Mouse (Mus musculus) forebrain, embryonic 11.5 days (tissue): ENCODE results near the gene Dlgap1. TPM values are rescaled to one million over a fixed set of nuclear protein-coding genes. Genes with fewer than 3 reads are reported as not detected.

Experiments
- ATAC-seq: fragments of 200-750 bp; cut with Nextera tagmentation; replicated peaks from 2 replicates; pipeline ENCODE4 v1.8.0; 2017; ENCODE audit warnings: moderate TSS enrichment; ENCODE audit not compliant: low FRiP score
- DNase-seq: peaks from one replicate; pipeline ENCODE4 v3.0.0-alpha.2; 2017; ENCODE audit warnings: low spot score
- H3K27ac ChIP-seq: fragments of 300-500 bp; sonication (generic); 2 replicates; pipeline ENCODE4 v1.5.1; 2014; ENCODE audit warnings: low read depth, low read length
- H3K27me3 ChIP-seq: fragments of 300-500 bp; sonication (generic); 2 replicates; pipeline ENCODE4 v1.6.1; 2014; ENCODE audit warnings: mild to moderate bottlenecking, low read length, mixed read lengths; ENCODE audit not compliant: control insufficient read depth, insufficient read depth
- H3K36me3 ChIP-seq: fragments of 300-500 bp; sonication (generic); 2 replicates; pipeline ENCODE4 v1.6.1; 2014; ENCODE audit warnings: mild to moderate bottlenecking, low read length, moderate library complexity, mixed read lengths; ENCODE audit not compliant: control insufficient read depth, insufficient read depth
- H3K4me1 ChIP-seq: fragments of 300-500 bp; sonication (generic); replicated peaks from 2 replicates; pipeline ENCODE4 v1.6.1; 2014; ENCODE audit warnings: low read length, mixed read lengths; ENCODE audit not compliant: control insufficient read depth, insufficient read depth
- H3K4me2 ChIP-seq: fragments of 300-500 bp; sonication (generic); 2 replicates; pipeline ENCODE4 v1.6.1; 2014; ENCODE audit warnings: low read depth, mild to moderate bottlenecking, low read length, moderate library complexity, mixed read lengths; ENCODE audit not compliant: severe bottlenecking
- H3K4me3 ChIP-seq: fragments of 300-500 bp; sonication (generic); 2 replicates; pipeline ENCODE4 v1.5.1; 2014; ENCODE audit warnings: low read depth, low read length
- H3K9ac ChIP-seq: fragments of 300-500 bp; sonication (generic); 2 replicates; pipeline ENCODE4 v1.6.1; 2014; ENCODE audit warnings: low read length
- H3K9me3 ChIP-seq: fragments of 300-500 bp; sonication (generic); 2 replicates; pipeline ENCODE4 v1.6.1; 2016; ENCODE audit warnings: low read length, mixed read lengths; ENCODE audit not compliant: control insufficient read depth
- WGBS: fragments of 180-500 bp; shearing (Covaris S2); extraction: QIAGEN DNeasy Blood & Tissue Kit; methylation state at CpG from one replicate; pipeline ENCODE4 v1.1.7; 2014; 5-methylcytosine and 5-hydroxymethylcytosine counted together
- polyA plus RNA-seq: library from polyadenylated mRNA; unstranded; fragments of >200 nt; fragmentation: Nextera tagmentation; extraction: Ambion mirVana; gene quantifications from 2 replicates; pipeline ENCODE4 v1.2.1, GENCODE M21; 2014

Dlgap1 gene
- polyA plus RNA-seq, 1 experiment from 2014 or later: 3.0 TPM

DNA sequence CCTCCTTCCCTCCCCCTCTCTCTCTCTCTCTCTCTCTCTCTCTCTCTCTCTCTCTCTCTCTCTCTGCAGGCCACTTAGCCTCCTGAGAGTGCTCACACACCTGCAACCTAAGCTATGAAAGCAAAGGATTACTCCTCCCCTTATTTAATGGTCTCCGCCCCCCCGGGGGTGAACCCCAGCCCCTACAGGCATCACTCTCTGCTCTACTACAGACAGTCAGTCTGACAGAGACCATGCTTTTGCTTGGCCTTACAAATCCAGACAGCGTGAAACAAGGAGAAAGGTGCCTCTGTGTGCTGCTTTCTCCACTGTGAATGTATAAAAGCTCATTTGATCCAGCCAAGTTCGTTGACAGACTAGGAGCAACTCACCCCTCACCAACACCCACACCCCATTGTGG lies 497.5 kb downstream of the Dlgap1 start:
- Histone ChIP-seq H3K4me2 (no peak overlapping the region), H3K9ac (no peak overlapping the region), H3K4me3 (no peak overlapping the region), H3K9me3 (no peaks in the 10 kb centered on the region), H3K27me3 (no peaks in the 10 kb centered on the region), H3K36me3 (no peaks in the 10 kb centered on the region), H3K27ac (no peak overlapping the region), H3K4me1 (no peaks in the 10 kb centered on the region)
- ATAC-seq: no peak
- 40% methylated on average over 4 of the region's 4 CpGs for WGBS
- DNase-seq: no peak

DNA sequence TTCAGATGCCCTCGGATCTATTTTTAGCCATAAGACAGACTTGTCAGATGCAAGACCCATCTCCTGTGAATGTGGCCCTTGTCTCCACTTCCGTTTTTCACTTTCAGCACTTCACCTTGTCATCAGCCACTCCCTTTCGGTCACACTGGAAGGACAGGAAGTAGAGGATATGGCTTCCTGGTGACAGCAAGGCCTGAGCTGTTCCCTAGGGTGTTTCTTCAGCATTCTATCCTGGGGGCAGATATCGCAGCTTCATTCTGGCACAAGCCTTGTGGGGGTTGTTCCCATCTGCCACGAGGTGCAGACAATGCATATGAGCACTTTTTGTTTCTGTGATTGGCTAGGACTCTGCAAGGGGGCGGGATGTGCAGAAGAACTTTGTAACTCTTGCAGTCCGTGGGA lies 502.1 kb downstream of the Dlgap1 start:
- no peak for DNase-seq
- Histone ChIP-seq H3K27ac (no peak overlapping the region), H3K9me3 (no peaks in the 10 kb centered on the region), H3K36me3 (no peaks in the 10 kb centered on the region), H3K4me3 (no peak overlapping the region), H3K4me2 (no peak overlapping the region), H3K27me3 (no peaks in the 10 kb centered on the region), H3K4me1 (no peaks in the 10 kb centered on the region), H3K9ac (no peak overlapping the region)
- no peak for ATAC-seq
- WGBS: 82% methylated on average over 7 of the region's 7 CpGs

DNA sequence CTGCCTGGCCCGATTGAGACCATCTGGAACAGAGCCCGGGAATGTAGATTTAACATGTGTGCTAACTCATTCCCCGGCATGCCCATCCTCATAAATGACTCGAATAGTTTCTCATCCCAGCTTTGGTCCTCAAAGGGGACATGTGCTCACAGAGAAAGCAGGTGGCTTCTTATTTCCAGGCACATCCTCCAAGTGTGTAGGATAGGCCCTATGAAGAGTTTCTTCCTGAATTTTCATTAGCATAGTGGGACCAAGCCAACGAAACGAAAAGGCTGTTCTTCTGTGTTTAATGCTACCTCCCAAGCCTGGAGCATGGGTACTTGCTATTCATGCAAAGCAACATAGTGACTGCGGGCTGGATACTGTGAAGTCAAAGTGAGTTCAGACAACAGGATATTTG lies 503.3 kb downstream of the Dlgap1 start:
- Histone ChIP-seq H3K9me3 (no peaks in the 10 kb centered on the region), H3K27me3 (no peaks in the 10 kb centered on the region), H3K4me2 (no peak overlapping the region), H3K4me1 (no peaks in the 10 kb centered on the region), H3K36me3 (no peaks in the 10 kb centered on the region), H3K4me3 (no peak overlapping the region), H3K9ac (no peak overlapping the region), H3K27ac (no peak overlapping the region)
- WGBS: 88% methylated on average over 7 of the region's 7 CpGs
- no peak for DNase-seq
- ATAC-seq: no peak

DNA sequence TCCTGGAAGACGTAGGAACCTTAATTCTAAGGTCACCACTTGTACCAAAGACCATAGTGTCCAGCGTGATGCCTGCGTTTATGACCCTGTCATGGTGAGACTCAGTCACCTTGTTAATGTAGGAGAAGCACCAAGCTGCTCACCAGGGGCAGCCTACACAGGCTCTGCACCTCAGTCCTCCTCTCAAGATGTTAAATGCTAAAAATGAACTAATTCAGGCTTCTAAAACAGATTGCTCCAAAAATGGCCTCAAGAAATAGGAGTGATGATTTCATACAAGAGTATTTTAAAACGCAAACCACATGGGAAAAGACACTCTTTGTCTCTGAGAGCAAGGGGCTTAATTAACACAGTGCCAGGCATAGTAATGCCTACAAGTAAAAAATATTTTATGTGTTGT lies 505.0 kb downstream of the Dlgap1 start:
- H3K9ac ChIP-seq: no peak overlapping the region
- no peak overlapping the region for H3K4me3 ChIP-seq
- no peak for ATAC-seq
- H3K4me2 ChIP-seq: no peak overlapping the region
- H3K27ac ChIP-seq: no peak overlapping the region
- no peaks in the 10 kb centered on the region for H3K4me1 ChIP-seq
- no peaks in the 10 kb centered on the region for H3K27me3 ChIP-seq
- DNase-seq: no peak
- no peaks in the 10 kb centered on the region for H3K36me3 ChIP-seq
- 89% methylated on average over 4 of the region's 4 CpGs for WGBS
- H3K9me3 ChIP-seq: no peaks in the 10 kb centered on the region

DNA sequence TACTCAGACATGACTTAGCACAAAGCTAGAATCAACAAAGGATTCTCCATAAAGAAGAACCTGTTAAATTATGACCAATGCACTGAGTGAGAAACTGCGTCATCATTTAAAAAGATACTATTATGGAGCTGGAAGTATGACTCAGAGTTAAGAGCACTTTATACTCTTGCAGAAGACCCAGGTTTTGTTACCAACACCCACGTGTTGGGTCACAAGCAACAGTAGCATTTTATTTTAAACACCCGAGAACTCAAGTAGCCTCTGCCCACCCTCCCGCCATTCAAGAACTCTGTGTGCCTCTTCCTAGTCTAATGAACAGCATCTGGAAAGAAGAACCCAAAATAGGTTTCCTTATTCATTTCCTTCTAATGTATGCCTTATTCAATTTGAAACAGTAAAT lies 514.8 kb downstream of the Dlgap1 start:
- Histone ChIP-seq H3K9ac (no peak overlapping the region), H3K36me3 (no peaks in the 10 kb centered on the region), H3K4me3 (no peak overlapping the region), H3K4me1 (no peaks in the 10 kb centered on the region), H3K27me3 (no peaks in the 10 kb centered on the region), H3K9me3 (no peaks in the 10 kb centered on the region), H3K27ac (no peak overlapping the region), H3K4me2 (no peak overlapping the region)
- 86% methylated on average over 4 of the region's 4 CpGs for WGBS
- ATAC-seq: no peak
- no peak for DNase-seq

DNA sequence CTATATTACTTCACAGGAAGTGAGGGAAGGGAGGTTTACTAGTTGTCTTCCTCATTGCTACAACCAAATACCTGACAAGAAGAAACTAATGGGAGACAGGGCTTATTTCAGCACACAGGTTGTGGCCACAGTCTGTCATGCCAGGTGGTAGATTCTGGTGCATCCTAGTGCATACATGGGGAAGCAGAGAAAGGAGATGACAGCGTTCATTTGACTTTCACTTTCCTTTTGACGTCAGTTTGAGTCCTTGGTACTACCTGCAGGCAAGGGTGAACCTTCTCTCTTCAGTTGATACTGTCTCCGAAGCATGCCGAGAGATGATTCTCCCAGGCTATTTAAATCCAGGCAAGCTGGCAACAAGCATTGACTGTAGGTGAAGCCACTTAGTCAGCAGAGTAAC lies 516.8 kb downstream of the Dlgap1 start:
- H3K4me3 ChIP-seq: no peak overlapping the region
- WGBS: 92% methylated on average over 4 of the region's 4 CpGs
- no peak overlapping the region for H3K27ac ChIP-seq
- H3K36me3 ChIP-seq: no peaks in the 10 kb centered on the region
- H3K27me3 ChIP-seq: no peaks in the 10 kb centered on the region
- no peak overlapping the region for H3K4me2 ChIP-seq
- DNase-seq: no peak
- no peaks in the 10 kb centered on the region for H3K9me3 ChIP-seq
- ATAC-seq: no peak
- H3K4me1 ChIP-seq: no peaks in the 10 kb centered on the region
- H3K9ac ChIP-seq: no peak overlapping the region

DNA sequence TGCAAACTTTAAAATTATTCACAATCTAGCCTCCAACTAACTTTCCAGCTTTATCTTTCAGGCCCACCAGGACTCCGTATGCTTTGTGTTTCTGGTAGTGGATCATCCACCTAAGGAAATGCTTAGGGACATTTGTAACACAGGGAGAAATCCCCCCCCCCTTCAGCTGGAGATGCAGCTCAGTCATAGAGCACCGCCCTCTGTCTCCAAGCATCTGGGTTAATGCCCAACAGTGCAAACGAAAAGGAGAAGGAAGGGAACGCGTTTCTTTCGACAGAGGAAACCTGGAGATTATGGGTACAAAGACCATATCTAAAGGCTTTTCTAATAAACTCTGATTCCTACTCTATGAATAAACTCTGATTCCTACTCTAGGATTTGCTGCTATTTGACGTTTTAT lies 517.4 kb downstream of the Dlgap1 start:
- H3K9ac ChIP-seq: no peak overlapping the region
- no peaks in the 10 kb centered on the region for H3K36me3 ChIP-seq
- H3K27ac ChIP-seq: no peak overlapping the region
- H3K4me1 ChIP-seq: no peaks in the 10 kb centered on the region
- no peak overlapping the region for H3K4me2 ChIP-seq
- no peaks in the 10 kb centered on the region for H3K9me3 ChIP-seq
- H3K4me3 ChIP-seq: no peak overlapping the region
- no peaks in the 10 kb centered on the region for H3K27me3 ChIP-seq
- DNase-seq (no peak), ATAC-seq (no peak)
- WGBS: 89% methylated on average over 7 of the region's 7 CpGs

DNA sequence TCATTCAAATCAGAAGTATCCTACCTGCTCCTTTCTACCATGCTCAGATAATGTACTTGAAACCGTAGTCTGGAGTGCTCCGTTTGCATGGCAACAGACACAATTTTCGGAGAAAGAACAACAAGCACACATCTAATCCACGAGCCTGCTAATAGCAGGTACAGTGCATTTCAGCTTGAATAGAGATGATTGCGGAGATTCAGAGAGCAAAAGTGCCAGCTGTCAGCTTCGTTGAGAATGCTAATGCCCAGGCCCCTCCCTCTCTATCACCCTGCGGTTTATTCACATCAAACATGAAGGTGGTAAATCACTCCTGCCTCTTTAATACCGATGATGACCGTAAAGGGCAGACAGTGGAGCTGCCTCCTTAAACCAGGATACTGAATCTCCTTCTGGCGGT lies 518.0 kb downstream of the Dlgap1 start:
- no peaks in the 10 kb centered on the region for H3K36me3 ChIP-seq
- no peaks in the 10 kb centered on the region for H3K9me3 ChIP-seq
- whole genome bisulfite sequencing: 84% methylated on average over 10 of the region's 10 CpGs
- no peaks in the 10 kb centered on the region for H3K4me1 ChIP-seq
- no peak overlapping the region for H3K4me3 ChIP-seq
- H3K4me2 ChIP-seq: no peak overlapping the region
- H3K27me3 ChIP-seq: no peaks in the 10 kb centered on the region
- H3K27ac ChIP-seq: no peak overlapping the region
- DNase-seq (no peak), ATAC-seq (0 out of 2 replicates have a peak, but pooled peaks have one; percentile 12)
- no peak overlapping the region for H3K9ac ChIP-seq

DNA sequence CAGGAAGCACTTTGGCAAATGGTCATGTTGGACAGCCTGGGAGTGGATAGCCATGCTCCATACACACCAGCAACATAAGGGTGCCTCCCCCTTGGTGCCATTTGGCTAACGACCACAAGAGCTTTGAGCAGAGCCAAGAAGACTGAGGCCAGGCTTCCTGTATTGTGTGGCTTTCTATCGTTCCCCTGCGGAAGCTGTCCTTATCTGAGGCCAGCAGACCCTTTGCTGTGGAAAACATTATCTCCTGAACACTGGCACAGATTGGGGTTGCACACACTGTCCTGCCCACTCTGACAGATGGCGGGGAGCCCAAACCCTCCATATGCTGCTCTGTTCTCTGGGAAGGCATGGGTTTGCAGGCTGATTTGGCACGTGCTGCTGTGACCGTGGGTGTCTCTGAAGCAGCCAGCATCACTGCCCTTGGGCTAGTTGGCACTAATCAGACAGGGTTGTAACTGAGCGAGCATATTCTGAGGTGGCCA lies 520.0 kb downstream of the Dlgap1 start:
- no peaks in the 10 kb centered on the region for H3K9me3 ChIP-seq
- ATAC-seq: no peak
- H3K4me1 ChIP-seq: no peaks in the 10 kb centered on the region
- no peak for DNase-seq
- no peak overlapping the region for H3K9ac ChIP-seq
- 86% methylated on average over 7 of the region's 7 CpGs for WGBS
- no peak overlapping the region for H3K4me3 ChIP-seq
- no peaks in the 10 kb centered on the region for H3K27me3 ChIP-seq
- H3K4me2 ChIP-seq: no peak overlapping the region
- no peak overlapping the region for H3K27ac ChIP-seq
- H3K36me3 ChIP-seq: no peaks in the 10 kb centered on the region
